Mouse (Mus musculus) adrenal gland, adult 8-10 months (tissue): ENCODE measurements around the gene Phka2. TPM values are rescaled to one million over a fixed set of nuclear protein-coding genes. Genes with fewer than 3 reads are reported as not detected.

Experiments used
- DNase-seq: peaks from one replicate; pipeline ENCODE4 v3.0.0; 2022
- total RNA-seq, 4 experiments: library from RNA; stranded (reverse); gene quantifications; 2 replicates each; pipeline ENCODE4 v1.2.4; 2022

Phka2 gene
- 10 to 100 TPM; 32.4 to 43.4 (median 37.9) TPM for total RNA-seq

DNA sequence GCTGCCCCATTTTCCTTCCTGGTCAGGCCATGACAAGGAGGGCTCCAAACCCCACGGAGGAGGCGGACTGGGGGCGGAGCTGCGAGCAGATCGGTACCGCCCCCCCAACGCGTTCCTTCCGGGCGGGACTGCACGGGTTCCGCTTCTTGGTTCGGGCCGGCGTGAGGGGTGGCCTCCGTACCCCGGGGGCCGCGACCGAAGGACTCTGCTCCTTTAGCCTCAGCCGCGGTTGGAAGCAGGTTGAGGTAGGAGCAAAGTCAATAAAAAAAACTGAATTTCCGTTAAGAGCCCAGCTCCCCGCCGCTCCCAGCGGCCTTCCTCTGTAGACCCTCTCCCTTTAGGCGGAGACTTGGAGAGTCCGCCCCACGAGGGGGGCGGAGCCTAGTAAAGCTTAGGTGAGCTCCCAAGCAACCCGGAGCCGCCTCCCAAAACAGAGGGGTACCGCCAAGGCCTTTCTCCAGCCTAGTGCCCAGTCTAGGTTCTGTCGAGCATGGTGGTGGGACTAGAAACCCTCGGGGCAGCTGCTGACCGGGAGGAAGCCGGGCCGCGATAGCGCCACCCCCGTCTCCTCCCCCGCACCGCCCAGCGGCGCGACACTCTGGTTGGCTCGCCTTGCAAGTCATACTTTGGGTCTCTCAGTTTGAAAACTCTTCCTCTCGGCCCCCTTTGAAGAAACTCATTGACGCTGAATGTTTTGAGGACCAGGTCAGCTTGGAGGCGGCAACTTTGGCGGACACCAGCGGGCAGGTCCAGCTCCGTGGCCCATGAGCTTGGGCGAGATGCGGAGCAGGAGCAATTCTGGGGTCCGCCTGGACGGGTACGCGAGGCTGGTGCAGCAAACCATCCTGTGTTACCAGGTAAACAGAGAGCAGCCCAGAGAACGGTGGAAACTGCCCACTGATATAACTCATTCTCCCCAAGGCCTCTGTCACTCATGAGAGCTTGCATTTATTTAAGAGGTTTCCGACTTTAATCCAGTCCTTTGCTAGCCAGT is at the start of gene Phka2:
Gene Phka2, plus strand, starts transcription at position 119 of the 994 bp plus-strand sequence.
- DNase-seq = peak; percentile 78

DNA sequence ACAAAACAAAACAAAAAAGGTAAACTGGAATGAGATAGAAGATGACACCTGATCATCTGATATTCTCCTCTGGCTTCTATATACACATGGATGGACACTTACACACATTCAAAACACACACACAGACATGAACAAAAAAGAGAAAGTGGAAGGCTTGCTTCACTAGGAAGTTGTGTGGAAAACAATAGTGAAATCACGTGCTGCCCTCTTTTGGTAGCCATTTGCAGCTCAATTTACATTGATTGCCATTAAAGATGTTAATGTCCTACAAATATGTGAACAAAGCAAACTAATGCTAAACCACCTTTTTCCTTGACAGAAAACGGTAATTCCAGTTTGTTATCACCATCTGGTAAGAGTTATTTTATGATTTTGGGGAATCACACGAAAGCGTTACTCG is 46.3 kb upstream of the Phka2 start:
- no peak for DNase-seq

DNA sequence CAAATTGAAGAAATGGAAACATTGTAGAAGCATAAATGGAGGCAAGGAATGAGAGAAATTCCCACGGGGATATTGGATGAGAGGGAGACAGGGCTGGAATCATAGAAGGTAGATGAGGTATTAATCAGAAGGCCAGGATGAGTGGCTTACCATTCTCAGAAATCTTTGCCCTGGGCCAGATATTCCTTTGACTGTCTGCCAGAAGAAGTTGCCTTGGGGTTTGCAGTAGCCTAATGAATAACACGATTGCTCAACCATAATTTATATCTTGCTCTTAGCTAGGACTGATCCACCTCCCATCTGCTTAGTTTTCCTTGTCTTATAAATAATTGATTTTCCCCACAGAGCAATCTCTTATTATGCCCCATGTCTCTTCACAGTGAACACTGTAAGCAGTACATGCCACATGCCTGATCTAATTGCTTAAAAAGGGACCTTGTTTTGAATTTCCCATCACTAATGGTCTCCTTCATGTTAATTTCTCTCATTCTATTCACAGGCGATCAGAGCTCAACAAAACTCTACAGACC is 30.6 kb upstream of the Phka2 start:
- DNase-seq = peak; percentile 26

DNA sequence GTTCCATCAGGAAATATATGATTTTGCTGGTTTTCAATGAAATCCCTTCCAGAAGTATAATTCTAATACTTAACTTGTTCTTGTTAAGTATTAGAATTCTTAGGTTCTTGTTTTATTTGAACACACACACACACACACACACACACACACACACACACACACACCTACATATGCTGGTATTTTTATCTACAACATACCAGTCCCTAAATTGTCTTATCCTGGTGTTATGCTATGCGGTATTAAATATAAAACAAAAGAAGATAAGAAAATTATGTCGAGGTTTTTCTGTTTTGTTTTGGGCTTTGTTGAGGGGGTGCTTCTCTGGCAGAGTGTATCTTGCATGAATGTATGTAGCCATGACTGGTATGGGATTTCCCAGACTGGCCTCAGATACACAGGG is 12.2 kb upstream of the Phka2 start:
- no peak for DNase-seq

DNA sequence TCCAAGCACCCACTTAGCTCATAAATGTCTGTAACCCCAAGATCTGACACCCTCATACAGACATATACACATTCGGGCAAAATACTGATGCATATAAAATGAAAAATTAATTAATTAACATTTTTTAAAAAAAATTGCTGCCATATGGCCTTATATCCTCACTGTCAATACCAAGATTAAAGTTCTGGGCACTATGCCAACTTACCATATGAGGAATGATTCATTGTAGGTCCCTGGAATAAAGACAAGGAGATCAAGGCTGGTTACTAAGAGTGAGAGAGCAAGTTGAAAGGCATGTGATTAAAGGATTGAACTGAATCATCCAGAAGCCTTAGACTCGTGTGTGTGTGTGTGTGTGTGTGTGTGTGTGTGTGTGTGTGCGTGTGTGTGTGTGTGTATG is 7.6 kb upstream of the Phka2 start:
- DNase-seq = no peak

DNA sequence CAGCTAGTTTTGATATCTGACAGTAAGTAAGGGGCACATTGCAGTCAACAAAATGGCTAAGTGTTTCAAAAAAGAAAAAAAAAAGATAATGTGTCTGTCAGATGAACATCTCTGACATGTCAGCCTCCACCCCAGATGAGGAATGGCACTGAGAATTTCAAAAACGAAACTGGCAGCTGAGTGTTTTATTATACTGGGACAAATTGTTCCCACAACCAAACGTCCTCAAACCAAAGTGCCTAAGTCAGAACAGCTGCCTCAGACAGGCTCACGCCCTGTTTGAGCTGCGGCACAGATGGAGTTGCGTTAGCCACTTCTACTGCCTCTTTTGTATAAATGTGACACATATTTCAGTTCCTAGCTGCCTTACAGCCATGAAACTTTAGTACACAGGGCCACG is 7.0 kb upstream of the Phka2 start:
- no peak for DNase-seq

DNA sequence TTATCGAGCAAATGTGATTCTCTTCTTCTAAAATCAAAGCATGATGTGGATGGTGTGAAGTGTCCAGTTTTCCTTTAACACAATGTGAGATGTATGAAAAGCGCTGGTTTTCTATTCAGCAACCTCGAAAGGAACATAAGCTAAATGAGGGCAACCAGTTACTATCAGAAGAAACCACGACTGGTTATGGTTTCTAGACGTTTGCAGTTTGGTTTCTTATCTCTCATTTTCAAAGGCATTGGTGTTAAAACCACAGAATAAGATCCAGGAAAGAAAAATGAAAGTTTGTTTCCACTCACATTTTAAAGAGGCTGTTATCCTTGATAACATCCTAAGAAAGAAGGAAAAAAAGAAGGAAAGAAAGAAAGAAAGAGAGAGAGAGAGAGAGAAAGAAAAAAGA is 5.5 kb upstream of the Phka2 start:
- no peak for DNase-seq

DNA sequence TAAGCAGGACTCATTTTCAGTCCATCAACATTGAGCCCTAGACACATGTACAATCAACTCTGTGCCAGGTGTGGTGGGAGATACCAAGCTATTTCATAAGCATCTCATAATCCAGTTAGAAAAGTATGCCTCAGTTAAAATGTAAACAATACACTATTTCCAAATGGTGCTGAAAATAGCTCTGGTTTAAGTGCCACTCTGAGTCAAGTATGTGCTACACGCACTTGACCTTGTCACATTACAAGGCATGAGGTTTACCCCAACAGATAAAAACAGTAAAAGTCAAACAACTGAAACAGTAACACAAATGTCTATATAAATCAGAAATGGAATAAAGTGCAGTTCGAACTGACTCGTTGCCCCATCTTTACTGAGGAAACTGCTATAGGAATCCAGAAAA is 871 bp upstream of the Phka2 start:
- no peak for DNase-seq

DNA sequence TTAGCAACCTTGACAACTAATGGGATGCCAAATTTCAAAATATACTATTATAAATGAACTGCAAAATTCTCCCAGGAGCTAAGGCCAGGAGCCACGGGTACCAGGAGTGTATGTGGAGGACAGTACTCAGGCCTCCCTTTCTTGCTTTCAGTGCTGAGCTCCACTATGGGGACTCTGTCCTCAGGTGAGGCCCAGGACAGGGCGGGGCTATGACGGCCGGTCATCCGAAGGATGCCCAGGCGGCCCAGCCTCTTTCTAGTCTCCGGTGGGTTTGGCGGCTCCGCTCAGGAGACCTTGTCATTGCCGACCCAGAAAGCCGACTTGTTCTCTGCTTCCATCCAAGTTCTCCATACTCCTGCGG is 299 bp upstream of the Phka2 start:
- DNase-seq = no peak

DNA sequence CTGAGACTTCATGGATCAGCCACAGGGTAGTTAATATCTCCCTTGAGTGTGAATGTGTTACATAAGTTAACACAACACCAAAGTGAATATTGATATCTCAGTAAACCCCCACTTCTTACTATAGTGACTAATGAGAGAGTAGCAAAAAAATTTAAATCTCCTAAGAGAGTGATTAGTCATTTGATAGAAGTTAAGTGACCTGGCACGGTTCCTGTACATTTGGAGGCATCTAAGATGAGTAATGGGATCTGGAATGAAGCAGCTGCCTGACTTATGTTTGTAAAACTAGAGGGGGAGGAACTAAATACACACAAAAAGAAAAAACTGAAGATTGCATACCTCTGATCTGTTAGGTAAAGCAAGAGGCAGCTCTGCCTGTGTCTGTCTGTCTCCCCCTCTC is 7.1 kb downstream of the Phka2 start:
- DNase-seq = peak; percentile 17

DNA sequence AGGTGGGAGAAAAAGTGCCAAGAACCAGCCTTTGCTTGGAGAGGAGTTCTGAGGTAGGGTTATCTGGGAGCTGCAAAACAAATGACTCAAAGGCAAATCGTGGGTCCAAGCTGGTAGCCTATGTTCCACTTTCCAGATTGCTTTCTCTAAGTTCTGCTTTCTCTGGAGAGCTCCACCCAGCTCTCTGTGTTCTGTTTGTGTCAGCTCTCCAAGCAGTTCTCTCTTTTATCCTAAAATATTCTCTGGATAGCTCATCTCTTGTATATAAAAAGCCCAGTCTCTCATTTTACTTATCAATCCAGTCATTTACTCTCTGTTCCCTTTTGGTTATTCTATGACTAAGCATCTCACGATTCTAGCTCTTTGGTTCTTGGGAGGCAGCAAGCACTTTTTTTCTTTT is 8.2 kb downstream of the Phka2 start:
- no peak for DNase-seq

DNA sequence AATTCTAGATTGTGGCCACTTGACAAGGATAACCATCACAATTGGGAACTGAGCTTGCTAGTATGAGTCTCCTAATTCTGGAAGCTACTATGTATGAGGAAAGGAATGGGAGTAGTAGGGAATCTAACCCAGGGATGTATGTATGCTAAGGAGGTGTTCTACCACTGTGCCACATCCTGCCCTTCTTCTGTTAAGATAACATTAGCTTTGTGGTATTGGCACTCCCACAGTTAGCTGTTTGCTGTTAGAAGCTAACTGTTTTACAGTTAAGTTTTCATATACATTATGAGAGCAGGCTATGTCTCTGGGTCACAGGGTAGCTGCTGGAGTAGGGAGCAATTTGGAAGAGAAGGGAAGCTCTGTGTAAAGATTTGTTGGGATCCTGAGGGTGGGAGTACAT is 14.1 kb downstream of the Phka2 start:
- no peak for DNase-seq

DNA sequence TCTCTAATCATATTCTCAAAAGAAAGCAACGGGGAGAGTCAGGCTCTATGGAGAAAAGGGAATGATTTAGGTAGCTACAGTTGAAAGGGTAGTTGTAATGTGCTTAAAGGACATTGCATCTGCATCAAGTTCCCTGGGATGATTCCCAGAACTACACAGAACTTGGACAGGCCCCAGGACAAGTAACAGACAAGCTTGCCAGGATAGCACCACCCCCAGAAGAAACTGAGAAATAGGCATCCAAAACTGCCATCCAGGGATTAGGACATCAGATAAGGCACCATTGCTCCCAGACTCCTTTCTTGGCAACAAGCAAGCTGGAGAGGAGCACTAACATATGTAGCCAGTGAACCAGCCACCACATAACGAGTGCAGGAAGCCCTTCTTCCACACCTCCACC is 40.8 kb downstream of the Phka2 start:
- DNase-seq = no peak

DNA sequence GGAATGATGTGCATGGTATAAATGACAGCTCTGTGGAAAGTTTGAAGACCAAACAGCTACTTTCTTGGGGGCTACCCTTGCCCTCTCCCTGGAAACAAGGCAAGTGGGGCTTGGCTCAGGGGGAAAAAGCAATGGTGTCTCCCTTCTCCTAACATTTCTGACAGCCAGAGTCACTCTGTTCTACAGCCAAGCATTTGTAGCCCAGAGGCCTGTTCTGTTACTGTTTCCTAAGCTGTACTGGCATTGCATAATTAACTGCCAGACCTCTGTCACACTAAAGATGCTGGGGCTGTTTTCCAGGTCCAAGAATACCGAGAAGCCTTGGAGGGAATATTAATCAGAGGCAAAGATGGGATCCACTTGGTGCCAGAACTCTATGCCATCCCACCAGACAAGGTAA is 46.9 kb downstream of the Phka2 start:
- no peak for DNase-seq

DNA sequence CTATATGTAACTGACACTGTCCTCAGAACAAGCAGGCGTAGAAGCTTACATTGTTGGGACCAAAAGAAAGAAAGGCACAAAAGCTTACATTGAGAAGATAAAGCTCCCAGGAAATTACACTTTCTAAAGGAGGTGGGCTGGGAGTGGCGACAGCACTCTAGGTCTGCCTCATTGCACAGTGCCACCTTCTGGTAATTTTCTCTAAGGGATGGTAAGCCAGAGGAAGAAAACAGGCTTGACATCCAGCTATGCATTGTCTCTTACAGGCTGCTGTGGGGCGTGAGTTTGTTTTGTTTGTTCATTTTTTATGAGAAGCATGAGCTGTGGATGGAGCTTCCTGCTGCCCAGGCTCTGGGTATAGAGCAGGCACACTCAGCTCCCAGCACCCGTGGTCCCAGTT is 50.1 kb downstream of the Phka2 start:
- DNase-seq = no peak

DNA sequence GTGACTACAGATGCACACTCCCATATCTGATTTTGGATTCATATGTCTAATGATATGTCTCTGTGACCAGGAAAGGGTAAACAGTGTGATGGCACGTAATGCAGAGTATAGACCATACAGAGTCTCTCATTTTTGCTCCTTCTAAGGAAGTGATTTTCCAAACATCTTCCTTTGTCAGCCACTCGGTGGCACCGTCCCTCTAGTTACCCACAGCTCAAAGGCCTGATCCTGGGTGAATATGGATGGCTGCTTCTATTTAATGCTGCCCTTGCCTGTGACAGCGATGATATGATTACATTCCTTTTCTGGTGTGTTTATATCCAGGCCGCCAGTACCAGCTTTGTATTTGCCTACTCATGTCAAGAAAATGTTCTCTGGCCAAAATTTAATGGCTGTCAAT is 81.6 kb downstream of the Phka2 start:
- no peak for DNase-seq

DNA sequence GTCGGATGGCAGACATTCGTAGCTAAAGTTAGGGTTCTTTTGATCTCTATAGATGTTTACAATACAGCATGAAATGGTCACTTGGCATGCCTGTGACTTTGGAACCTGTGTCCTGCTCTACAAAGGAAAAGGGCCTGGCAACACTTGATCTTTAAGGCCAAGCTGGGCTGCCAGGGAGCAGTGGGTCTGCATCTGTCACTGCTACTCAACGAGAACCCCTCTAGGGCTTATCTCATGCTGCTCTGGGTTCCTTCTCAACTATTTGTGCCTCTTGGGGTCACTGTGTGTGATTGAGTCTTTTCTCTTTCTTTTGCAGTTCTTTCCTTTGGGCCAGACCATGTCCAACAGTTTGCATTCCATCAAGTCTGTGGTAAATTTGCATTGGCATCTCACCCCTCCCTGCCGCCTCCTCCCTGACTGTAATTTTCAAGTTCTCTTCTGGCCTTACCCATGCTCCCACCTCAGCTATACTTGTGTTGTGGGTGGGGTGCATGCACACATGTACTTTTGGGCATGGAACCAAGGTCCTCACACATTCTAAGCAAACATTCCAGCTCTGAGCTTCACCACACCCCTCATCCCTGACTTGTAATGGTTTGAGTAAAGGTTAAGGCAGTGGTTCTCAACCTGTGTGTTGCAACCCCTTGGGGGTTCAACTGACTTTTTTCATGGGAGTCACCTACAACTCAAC is 82.3 kb downstream of the Phka2 start:
- no peak for DNase-seq

DNA sequence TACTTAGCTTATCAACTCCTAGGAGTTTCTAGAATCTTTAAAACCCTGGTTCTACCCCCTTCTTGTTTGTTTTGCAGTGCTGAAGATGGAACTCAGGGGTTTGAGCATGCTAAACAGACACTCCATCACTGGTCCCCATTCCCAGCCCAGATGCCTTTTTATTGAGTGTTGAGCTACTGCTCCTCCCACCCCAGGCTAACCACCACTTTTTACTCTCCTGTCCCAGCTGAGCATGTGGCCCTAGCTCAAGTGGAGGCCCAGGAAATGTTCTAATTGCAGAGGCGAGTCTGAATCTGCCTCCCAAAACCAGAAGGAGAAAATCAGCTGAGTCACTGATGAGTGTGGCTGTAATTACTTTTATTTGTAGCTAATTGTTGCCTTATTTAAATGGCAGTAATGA is 83.1 kb downstream of the Phka2 start:
- no peak for DNase-seq

DNA sequence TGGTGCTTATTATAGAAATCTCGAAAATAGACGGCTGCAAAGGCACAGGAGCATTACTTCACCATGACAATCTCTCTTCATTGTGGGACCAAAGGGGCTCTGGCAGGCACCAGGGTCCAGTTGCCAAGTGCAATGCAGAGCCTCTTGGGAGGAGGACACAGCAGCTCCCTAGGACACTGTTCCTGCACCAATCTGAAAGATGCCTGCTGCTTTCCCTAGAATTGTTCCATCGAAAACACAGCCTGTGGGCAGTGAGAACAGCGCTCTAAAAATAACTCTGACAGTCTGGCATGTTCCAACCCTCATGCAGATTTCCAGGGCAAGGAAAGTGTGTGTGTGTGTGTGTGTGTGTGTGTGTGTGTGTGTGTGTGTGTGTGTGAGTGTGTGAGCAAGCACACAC is 86.6 kb downstream of the Phka2 start:
- DNase-seq = no peak

DNA sequence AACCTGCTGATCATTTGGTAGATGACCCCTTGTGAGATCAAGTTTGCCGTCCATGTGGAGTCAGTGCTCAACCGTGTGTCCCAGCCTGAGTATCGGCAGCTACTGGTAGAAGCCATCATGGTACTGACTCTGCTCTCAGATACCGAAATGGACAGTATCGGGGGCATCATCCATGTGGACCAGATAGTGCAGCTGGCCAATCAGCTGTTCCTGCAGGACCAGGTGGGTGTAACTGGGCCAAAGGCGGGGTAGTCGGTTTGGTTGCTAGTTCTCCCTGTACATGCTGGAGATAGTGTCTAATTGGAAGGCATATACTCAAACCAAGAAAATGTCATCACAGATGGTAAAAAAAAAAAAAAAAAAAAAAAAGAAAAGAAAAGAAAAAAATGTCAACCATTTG is 88.2 kb downstream of the Phka2 start:
- DNase-seq = no peak

DNA sequence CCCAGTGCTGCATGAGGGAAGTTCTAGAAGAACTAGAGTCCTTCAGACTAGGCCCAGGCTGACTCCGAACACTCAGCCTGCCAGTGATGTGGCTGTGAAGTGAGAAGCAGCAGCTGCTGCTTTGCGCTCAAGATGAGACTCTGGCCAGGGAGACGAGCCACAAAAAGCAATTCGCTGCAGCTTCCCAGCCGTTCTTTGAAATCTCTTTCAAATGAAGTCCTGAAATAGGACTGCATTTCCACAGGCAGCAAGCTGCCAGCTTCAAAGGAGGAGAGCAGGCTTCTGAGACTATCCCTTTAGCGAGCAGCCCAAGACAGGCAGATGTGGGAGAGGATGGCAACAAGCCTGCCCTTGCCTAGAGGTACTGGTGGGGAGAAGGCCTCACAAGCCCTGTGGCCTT is 91.0 kb downstream of the Phka2 start:
- no peak for DNase-seq

DNA sequence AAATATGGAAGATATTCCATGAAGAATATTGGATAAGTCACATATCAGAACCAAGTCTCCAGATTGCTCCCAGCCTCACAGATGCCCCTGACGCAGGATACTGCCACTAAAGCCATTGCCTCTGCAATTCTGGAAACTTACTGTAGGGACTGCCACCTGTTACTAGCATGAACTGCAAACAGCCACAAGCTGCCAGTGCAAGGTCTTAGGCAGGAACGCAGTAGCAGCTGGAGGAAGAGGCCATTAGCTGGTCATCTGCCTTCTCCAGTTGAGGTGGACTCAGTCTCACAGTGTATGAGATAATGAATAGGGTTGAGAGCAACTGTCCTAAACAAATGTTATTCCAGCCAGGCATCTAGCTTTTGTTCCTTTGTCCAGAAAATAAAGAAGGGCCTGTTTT is 96.1 kb downstream of the Phka2 start:
- DNase-seq = no peak

DNA sequence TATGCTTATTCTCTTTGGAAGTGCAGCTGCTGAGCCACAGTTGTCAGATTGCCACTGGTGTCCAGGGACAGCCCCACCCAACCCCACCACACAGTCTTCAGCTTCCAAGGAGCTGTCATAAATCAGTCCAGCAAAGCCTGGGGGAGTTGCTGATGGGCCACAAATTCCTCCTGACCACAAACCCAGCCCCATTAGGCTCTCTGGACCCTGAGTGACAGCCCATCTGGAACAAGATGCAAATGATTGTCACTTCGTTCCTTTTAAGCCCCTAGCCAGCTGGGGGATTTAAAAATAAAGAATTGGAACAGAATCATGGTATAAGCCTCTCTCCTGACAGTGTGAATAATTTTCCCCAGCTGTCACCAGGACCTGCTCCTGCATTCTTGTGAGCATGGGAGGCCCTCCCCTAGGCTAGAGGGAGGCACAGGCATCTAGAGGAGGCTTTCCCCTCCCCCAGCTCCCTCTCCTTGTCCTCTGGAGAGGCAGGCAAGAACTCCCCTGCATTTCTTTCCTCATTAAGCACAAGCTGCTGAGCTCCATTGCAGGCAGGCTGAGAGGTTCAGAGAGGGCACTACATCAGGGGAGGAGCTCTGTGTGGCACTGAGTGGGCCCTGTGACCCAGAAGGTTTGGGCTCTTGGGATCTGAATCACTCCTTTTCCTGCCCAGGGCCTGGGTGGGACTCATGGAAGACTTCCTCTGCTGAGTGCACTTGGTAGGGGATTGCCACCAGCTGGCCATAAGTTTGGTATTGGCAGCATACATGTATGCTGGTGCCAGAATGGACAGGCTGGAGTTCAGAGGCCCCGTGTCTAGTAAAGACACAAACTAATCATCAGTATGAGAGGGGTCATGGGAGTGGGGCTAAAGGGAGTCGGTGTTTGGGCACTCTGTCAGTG is 96.8 kb downstream of the Phka2 start:
- DNase-seq = no peak
